Mouse (Mus musculus) macrophage (primary cell): ENCODE results near the gene Hnrnpl. TPM values are rescaled to one million over a fixed set of nuclear protein-coding genes. Genes with fewer than 3 reads are reported as not detected.

Experiments used
- H3K27ac ChIP-seq: fragments of 350-480 bp; formaldehyde crosslinking; 2 replicates; pipeline ENCODE4 v1.9.0; 2021
- H3K36me3 ChIP-seq: fragments of 350-480 bp; formaldehyde crosslinking; 2 replicates; pipeline ENCODE4 v1.9.0; 2021; ENCODE audit errors: inconsistent target
- H3K4me3 ChIP-seq: fragments of 350-480 bp; formaldehyde crosslinking; 2 replicates; pipeline ENCODE4 v1.9.0; 2021; ENCODE audit errors: inconsistent target
- H3K79me2 ChIP-seq: fragments of 350-480 bp; formaldehyde crosslinking; 2 replicates; pipeline ENCODE4 v1.9.0; 2021; ENCODE audit errors: inconsistent target
- WGBS: methylation state at CpG from one replicate; pipeline ENCODE4 v1.1.7; 2026; ENCODE audit warnings: inconsistent platforms; ENCODE audit not compliant: missing documents; 5-methylcytosine and 5-hydroxymethylcytosine counted together
- polyA plus RNA-seq: library from polyadenylated mRNA; stranded (reverse); fragments of 250-400 nt; gene quantifications from 3 replicates; pipeline ENCODE4 v1.2.4, GENCODE M21; 2018; ENCODE audit warnings: inconsistent platforms

Hnrnpl gene
- polyA plus RNA-seq, 1 experiment from 2014 or later, result 170 TPM

DNA sequence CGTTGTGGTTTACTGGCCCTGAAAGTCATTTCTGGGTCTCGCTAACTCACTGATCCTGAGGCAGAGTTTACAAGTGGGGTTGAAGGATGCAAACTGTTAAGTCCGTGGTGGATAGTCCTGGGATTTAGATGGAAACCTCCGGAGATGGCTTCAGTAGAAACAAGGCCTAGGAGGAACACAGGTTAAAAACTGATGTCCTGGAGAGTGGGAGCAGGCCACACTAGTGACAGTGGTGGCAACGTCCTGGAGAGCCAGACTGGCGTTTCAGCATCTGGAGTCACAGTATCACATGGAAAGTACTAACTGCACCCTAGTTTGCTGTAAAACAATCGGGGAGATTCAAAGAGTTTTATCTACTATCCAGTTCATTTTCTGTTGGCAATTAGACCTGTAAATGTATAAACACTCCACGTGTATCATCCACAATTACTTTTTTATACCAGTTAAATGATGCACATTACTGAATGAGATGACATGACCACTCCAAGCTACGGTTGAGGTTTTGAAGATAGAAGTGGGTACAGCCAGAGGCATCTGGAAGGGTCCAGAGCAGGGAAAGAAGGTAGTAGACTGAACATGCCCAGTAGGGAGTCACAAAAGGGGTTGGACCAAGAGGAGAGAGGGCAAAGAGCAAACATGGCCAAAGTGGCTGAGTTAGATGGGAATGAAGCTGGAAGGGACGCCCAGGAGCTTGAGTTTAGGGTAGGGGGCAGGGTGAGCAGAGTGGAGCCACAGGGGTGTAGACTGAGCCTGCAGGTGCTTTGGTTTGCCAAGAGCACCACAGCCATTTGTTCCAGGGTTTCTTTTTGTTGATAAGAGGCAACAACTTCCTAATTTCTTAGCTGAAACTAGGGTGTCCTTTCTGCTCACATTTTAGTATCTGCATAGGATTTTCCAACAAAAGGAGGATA, 14.9 kb downstream of the Hnrnpl start:
- Histone ChIP-seq H3K4me3 (no peak overlapping the region), H3K36me3 (peaks cover 36% of the 10 kb centered on the region), H3K27ac (no peak overlapping the region), H3K79me2 (peaks cover 17% of the 10 kb centered on the region)
- WGBS, result 83% methylated on average over 10 of the region's 10 CpGs

DNA sequence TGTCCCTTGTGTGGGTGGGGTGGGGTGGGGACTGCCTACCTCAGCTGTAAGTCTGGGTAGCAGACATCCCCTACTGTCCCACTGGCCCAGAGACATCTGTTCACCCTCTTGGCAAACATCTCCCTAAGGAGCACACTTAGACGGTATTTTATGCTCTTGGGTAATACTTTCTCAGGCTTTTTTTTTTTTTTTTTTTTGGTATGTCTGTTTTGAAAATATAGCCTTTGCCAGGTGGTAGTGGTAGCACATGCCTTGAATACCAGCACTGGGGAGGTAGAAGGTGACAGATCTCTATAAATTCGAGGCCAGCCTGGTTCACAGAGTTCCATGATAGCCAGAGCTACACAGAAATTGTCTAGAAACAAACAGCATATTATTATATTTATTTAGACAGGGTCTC, 15.6 kb downstream of the Hnrnpl start:
- peaks cover 30% of the 10 kb centered on the region for H3K36me3 ChIP-seq
- peaks cover 10% of the 10 kb centered on the region; the same call in 1 of the 2 replicates for H3K79me2 ChIP-seq
- 29% methylated on average over 2 of the region's 2 CpGs for WGBS
- H3K4me3 ChIP-seq, result no peak overlapping the region
- no peak overlapping the region for H3K27ac ChIP-seq

DNA sequence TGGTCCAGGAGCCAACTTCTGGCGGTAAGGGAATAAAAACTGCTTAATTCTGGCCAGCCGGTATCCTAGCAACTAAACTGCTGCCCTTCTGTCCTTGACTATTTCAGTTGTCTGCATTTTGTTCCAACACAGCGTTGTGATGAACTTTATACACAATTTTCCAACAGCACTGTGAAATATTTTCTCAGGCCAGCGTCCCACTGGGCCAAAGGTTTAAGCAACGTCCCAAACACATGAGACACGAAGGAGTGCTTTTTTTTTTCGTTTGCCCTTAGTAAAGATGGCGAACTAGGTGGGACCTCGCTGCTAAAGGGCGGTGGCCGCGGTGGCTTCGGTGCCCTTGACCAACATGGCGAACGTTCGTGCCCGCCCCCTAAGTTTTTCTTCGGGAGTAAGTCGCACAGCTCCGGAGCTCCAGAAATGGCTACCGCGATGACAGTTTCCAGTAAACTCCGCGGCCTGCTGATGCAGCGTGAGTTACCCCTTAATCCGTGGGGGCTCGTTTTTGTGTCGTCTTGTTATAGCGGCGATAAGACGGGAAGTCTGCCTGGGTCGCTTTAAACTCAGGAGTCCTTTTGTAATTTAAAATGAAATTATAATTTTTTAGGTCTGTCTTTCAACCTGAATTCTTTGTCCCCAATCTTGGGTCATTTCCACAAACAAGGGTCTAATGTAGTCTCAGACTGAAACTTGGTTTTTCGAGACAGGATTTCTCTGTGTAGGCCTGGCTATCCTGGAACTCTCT, 16.8 kb downstream of the Hnrnpl start, which contains the start of gene Ech1:
Gene Ech1 (plus strand): TSS at position 277 of the 745 bp plus-strand sequence.
- 2% methylated on average over 32 of the region's 33 CpGs for WGBS
- Histone ChIP-seq H3K36me3 (peaks cover 30% of the 10 kb centered on the region), H3K27ac (peak within 1 kb of the TSS; percentile 78), H3K79me2 (peaks cover 10% of the 10 kb centered on the region; the same call in 1 of the 2 replicates), H3K4me3 (peak within 1 kb of the TSS; percentile 47)

GRCm38 (mm10) chr7:28825686-28826401, 17.5 kb downstream of the Hnrnpl start:
- Histone ChIP-seq H3K27ac (peak overlapping the region; percentile 78), H3K36me3 (peaks cover 30% of the 10 kb centered on the region), H3K4me3 (peak overlapping the region; percentile 47), H3K79me2 (peaks cover 10% of the 10 kb centered on the region; the same call in 1 of the 2 replicates)
- WGBS, result 19% methylated on average over 10 of the region's 11 CpGs

- H3K4me3 ChIP-seq, result no peak overlapping the region
- peaks cover 10% of the 10 kb centered on the region; the same call in 1 of the 2 replicates for H3K79me2 ChIP-seq
- H3K36me3 ChIP-seq, result peaks cover 30% of the 10 kb centered on the region
- 98% methylated on average over 7 of the region's 7 CpGs for WGBS
- peak overlapping the region; percentile 78 for H3K27ac ChIP-seq
Observed at GRCm38 (mm10) chr7:28826402-28826772, 18.0 kb downstream of the Hnrnpl start.

- Histone ChIP-seq H3K79me2 (peaks cover 10% of the 10 kb centered on the region; the same call in 1 of the 2 replicates), H3K36me3 (peaks cover 28% of the 10 kb centered on the region)
- WGBS, result 50% methylated on average over 2 of the region's 3 CpGs
Observed at GRCm38 (mm10) chr7:28827338-28827737, 19.0 kb downstream of the Hnrnpl start.

DNA sequence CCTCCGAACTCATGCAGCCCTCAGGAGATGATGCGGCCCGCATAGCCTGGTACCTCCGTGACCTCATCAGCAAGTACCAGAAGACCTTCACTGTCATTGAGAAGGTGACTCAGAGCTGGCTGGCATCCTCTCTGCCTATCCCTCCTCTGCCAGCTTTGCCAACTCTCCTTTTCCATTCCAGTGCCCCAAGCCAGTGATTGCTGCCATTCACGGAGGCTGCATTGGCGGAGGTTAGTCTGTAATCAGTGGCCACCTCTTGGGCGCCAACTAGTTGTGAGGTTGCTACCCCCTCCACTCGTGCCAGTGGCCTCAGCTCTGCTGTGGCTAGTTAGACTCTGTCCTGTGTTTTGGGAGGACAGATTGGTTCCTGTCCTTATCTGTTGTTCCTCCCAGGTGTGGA, 21.5 kb downstream of the Hnrnpl start:
- Histone ChIP-seq H3K27ac (no peak overlapping the region), H3K79me2 (peaks cover 10% of the 10 kb centered on the region; the same call in 1 of the 2 replicates), H3K36me3 (peaks cover 25% of the 10 kb centered on the region), H3K4me3 (no peak overlapping the region)
- 98% methylated on average over 8 of the region's 8 CpGs for WGBS

More at GRCm38 (mm10) chr7:28827338-28827737, 19.0 kb downstream of the Hnrnpl start:
- Histone ChIP-seq H3K27ac (no peak overlapping the region), H3K4me3 (no peak overlapping the region)

DNA sequence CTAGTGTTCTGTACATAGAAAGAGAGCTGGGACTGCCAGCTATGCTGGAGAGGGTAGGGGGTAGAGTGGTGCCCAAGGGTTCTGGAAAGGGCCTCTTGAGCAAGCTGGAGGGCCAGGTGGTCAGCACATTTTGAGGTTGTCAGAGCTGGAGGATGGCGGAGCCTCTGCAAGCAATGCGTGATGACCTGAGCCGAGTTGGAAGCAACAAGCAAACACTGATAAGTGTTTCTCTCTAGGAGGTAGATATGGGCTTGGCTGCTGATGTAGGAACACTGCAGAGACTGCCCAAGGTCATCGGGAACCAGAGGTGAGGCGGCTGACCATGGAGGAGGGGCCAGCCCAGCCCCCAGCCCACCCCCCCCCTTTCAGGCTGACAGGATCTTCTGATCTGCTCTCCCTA, 22.6 kb downstream of the Hnrnpl start:
- Histone ChIP-seq H3K36me3 (peaks cover 25% of the 10 kb centered on the region), H3K79me2 (peaks cover 7% of the 10 kb centered on the region; the same call in 1 of the 2 replicates), H3K4me3 (no peak overlapping the region), H3K27ac (no peak overlapping the region)
- WGBS, result 95% methylated on average over 5 of the region's 5 CpGs

GRCm38 (mm10) chr7:28831411-28832125, 23.2 kb downstream of the Hnrnpl start:
- WGBS, result 96% methylated on average over 17 of the region's 17 CpGs

GRCm38 (mm10) chr7:28832137-28832536, 23.8 kb downstream of the Hnrnpl start:
- no peak overlapping the region for H3K4me3 ChIP-seq
- H3K36me3 ChIP-seq, result peaks cover 25% of the 10 kb centered on the region
- no peaks in the 10 kb centered on the region for H3K79me2 ChIP-seq
- H3K27ac ChIP-seq, result no peak overlapping the region
- 29% methylated on average over 6 of the region's 6 CpGs for WGBS

More at GRCm38 (mm10) chr7:28831411-28832125, 23.2 kb downstream of the Hnrnpl start:
- peaks cover 25% of the 10 kb centered on the region for H3K36me3 ChIP-seq
- H3K4me3 ChIP-seq, result no peak overlapping the region
- H3K27ac ChIP-seq, result no peak overlapping the region
- H3K79me2 ChIP-seq, result peaks cover 1% of the 10 kb centered on the region; the same call in 1 of the 2 replicates

DNA sequence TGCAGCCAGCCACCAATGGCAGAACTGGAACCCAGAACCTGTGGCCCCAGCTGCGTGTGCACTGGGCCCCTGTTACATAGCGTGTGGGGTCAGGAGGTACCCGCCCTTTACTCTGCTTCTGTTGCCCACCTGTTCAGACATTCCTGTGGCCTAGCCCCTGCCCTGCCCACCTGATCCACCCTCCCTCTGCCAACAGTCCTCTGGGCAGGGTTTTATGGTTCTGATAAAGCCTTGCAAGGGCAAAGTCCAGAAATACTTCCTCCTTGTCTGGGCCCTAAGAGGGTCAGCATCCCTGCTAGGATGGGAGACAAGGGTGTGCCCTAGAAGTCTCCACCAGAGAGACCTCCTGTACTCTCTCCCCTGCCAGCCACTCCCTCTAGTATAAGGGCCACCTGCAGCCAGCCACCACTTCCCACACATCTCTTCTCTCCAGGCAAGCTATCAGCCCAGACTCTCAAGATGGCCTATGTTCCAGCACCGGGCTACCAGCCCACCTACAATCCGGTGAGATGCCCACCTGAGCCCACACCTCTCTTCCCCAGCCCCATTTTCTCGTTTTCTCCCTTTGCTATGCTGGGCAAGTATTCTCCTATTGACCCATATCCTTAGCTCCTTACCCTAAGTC, 25.5 kb downstream of the Hnrnpl start, which contains the start of gene Lgals4:
Gene Lgals4 (plus strand): TSS at position 132 of the 625 bp plus-strand sequence.
- Histone ChIP-seq H3K4me3 (no peak within 1 kb of the TSS), H3K79me2 (no peaks in the 10 kb centered on the region), H3K27ac (no peak within 1 kb of the TSS), H3K36me3 (peaks cover 25% of the 10 kb centered on the region)
- 90% methylated on average over 6 of the region's 6 CpGs for WGBS

DNA sequence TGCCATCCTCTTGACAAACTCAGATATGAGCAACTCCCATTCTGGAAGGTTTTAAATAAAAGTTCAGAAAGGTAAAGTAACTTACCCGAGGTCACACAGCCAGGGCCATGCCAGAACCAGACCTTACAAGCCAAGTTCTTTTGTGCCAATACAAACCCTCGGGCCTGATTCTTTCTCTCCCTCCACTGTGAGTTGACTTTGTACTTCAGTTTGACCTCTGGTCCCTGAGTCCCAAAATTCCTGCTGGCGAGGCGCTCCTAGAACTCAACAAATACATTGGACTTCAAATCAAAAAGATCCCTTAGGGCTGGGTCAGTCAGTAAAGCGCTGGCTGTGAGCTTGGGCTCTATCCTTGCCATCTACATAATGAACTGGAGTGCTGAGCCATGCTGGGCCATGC, 28.6 kb downstream of the Hnrnpl start:
- Histone ChIP-seq H3K79me2 (no peaks in the 10 kb centered on the region), H3K27ac (no peak overlapping the region), H3K36me3 (0 out of 2 replicates have a peak, but pooled peaks cover under 1% of the 10 kb centered on the region), H3K4me3 (no peak overlapping the region)
- WGBS, result 95% methylated on average over 5 of the region's 5 CpGs

DNA sequence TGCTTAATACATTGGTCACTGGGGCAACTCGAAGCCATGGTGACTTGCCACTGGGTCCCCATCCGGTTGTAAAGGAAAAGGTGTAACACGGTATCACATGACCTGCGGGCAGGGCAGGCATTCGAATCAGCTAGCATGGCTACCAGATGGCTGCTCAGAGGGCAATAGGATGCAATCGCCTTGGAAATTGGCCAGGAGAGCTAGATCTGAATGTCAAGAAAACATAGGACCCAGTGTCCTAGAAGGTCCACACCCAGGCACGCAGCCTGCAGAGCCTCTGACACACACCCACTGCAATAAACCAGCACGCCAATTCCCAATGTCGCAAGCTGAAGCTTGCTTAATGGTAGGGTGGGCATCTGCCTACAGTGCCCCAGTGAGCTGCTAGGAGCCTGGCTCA, 30.0 kb downstream of the Hnrnpl start:
- no peaks in the 10 kb centered on the region for H3K79me2 ChIP-seq

More for the DNA sequence above, 30.0 kb downstream of the Hnrnpl start:
- no peak overlapping the region for H3K27ac ChIP-seq
- WGBS, result 68% methylated on average over 9 of the region's 9 CpGs
- no peaks in the 10 kb centered on the region for H3K36me3 ChIP-seq
- no peak overlapping the region for H3K4me3 ChIP-seq
